9 mouse cellular contexts compared by ENCODE assay signal in the genomic region with DNA sequence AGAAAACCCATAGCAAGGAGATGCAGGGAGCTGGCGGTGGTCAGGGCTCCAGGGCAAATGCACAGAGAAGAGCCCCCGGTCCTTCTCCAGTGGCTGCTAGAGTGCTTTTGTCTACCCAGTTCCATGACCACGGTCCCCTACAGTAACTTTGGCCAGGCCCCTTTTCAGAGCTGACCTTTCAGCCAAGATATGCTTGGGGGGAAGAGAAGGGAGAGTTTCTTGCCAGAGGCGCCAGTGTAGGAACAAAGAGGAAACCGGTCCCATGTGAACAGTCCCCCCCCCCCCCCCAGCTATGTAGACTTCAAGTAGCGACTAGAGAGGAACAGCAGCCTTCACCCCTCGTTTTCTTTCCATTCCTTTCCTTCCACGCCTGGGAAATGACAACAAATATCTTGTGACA. TPM values are rescaled to one million over a fixed set of nuclear protein-coding genes. Genes with fewer than 3 reads are reported as not detected.
DNase-seq lines count a peak whose midpoint lies in the region; ATAC-seq and TF ChIP-seq lines count a peak whose summit lies in the region.
"Had no signal": no experiment of that assay in that cellular context is flagged by ENCODE, and none has a peak within 500 bp of the region (broad histone marks: within the 10 kb centered on the region; RNA-seq: fewer than 3 reads in every experiment).

No protein-coding gene starts in this region.

- DNase-seq in kidney, adult 18-20 months = no peak
- DNase-seq in forebrain, postnatal 0 days = no peak
- peak; percentile 11 for DNase-seq in kidney, postnatal 14 days
- DNase-seq in adrenal gland, postnatal 4 days (ENCODE audit: low spot score in 2 of 2) = no peak
- DNase-seq in ovary, postnatal 10 days (ENCODE audit: low spot score) = no peak
- no peak for DNase-seq in cerebellum, adult 9-11 months
- DNase-seq: cerebellum, adult 11-12 months had no signal

- peak overlapping the region; percentile 59 for H3K4me3 ChIP-seq in kidney, embryonic 14.5 days (ENCODE audit: low read length)
- peak overlapping the region; percentile 55; the same call in 1 of the 2 replicates for H3K4me3 ChIP-seq in forebrain, postnatal 0 days (ENCODE audit: low read depth, low read length)
- peak overlapping the region; percentile 64; the same call in 1 of the 2 replicates for H3K4me3 ChIP-seq in neural tube, embryonic 14.5 days (ENCODE audit: low read depth, low read length)

- H3K27me3 ChIP-seq in kidney, embryonic 14.5 days (ENCODE audit: control insufficient read depth, insufficient read depth, low read length) = peaks cover 29% of the 10 kb centered on the region; the same call in 1 of the 2 replicates
- peaks cover 55% of the 10 kb centered on the region for H3K27me3 ChIP-seq in forebrain, postnatal 0 days (ENCODE audit: insufficient read depth, low read length)
- H3K27me3 ChIP-seq in neural tube, embryonic 14.5 days (ENCODE audit: control insufficient read depth, insufficient read depth, low read length) = peaks cover 24% of the 10 kb centered on the region

- no peak overlapping the region for H3K27ac ChIP-seq in kidney, embryonic 14.5 days (ENCODE audit: low read depth, low read length)
- H3K27ac ChIP-seq in forebrain, postnatal 0 days (ENCODE audit: low read depth, low read length) = no peak overlapping the region
- no peak overlapping the region for H3K27ac ChIP-seq in neural tube, embryonic 14.5 days (ENCODE audit: low read depth, low read length)

- peak overlapping the region; percentile 92 for H3K4me2 ChIP-seq in kidney, embryonic 14.5 days (replicated peaks; ENCODE audit: low read depth, low read length)
- H3K4me2 ChIP-seq in forebrain, postnatal 0 days (ENCODE audit: low read depth) = peak overlapping the region; percentile 100
- peak overlapping the region; percentile 99 for H3K4me2 ChIP-seq in neural tube, embryonic 14.5 days (ENCODE audit: low read depth, low read length)

- H3K9ac ChIP-seq in kidney, embryonic 14.5 days (ENCODE audit: low read depth, low read length) = no peak overlapping the region; the same call in 1 of the 2 replicates
- no peak overlapping the region for H3K9ac ChIP-seq in forebrain, postnatal 0 days
- no peak overlapping the region for H3K9ac ChIP-seq in neural tube, embryonic 14.5 days (replicated peaks; ENCODE audit: low read depth, low read length)

- TF ChIP-seq CTCF in forebrain, postnatal 0 days (IDR thresholded peaks at IDR 0.05; ENCODE audit: low read depth) = no peak

- H3K36me3 ChIP-seq in kidney, embryonic 14.5 days (ENCODE audit: control insufficient read depth, insufficient read depth, low read length) = no peaks in the 10 kb centered on the region
- H3K36me3 ChIP-seq in forebrain, postnatal 0 days (ENCODE audit: insufficient read depth) = no peaks in the 10 kb centered on the region
- no peaks in the 10 kb centered on the region for H3K36me3 ChIP-seq in neural tube, embryonic 14.5 days (ENCODE audit: control insufficient read depth, insufficient read depth, low read length)

- 9% methylated on average over 8 of the region's 8 CpGs for WGBS in kidney, embryonic 14.5 days
- WGBS in forebrain, postnatal 0 days = 9% methylated on average over 8 of the region's 8 CpGs
- WGBS in neural tube, embryonic 14.5 days = 12% methylated on average over 8 of the region's 8 CpGs

- ATAC-seq in kidney, embryonic 14.5 days (ENCODE audit: low FRiP score, low TSS enrichment) = no peak
- ATAC-seq in forebrain, postnatal 0 days = no peak
- ATAC-seq in neural tube, embryonic 14.5 days (ENCODE audit: low read depth) = no peak

- H3K4me1 ChIP-seq in kidney, embryonic 14.5 days (ENCODE audit: control insufficient read depth, insufficient read depth, low read length) = no peaks in the 10 kb centered on the region
- H3K4me1 ChIP-seq in forebrain, postnatal 0 days (ENCODE audit: insufficient read depth) = peaks cover 6% of the 10 kb centered on the region; the same call in 1 of the 2 replicates
- peaks cover 9% of the 10 kb centered on the region for H3K4me1 ChIP-seq in neural tube, embryonic 14.5 days (ENCODE audit: control insufficient read depth, insufficient read depth, low read length)

- 0 out of 2 replicates have a peak, but pooled peaks cover 4% of the 10 kb centered on the region for H3K9me3 ChIP-seq in kidney, embryonic 14.5 days (ENCODE audit: control insufficient read depth, low read length)
- H3K9me3 ChIP-seq in forebrain, postnatal 0 days (ENCODE audit: low read length) = no peaks in the 10 kb centered on the region
- H3K9me3 ChIP-seq in neural tube, embryonic 14.5 days (ENCODE audit: control insufficient read depth, low read length) = no peaks in the 10 kb centered on the region

RNA-seq across cellular contexts. Expression of a gene that starts 0.8 kb away (rescaled TPM):
- 18.4 and 39.5 TPM in 2 replicates for polyA plus RNA-seq in kidney, embryonic 14.5 days (2014; fragmentation: Nextera tagmentation; extraction: Ambion mirVana)
- total RNA-seq in forebrain, postnatal 0 days (2014; rRNA removed) = 16.9 and 23.4 TPM in 2 replicates
- polyA plus RNA-seq in forebrain, postnatal 0 days (2015; fragmentation: Nextera tagmentation; extraction: Ambion mirVana) = 8.1 and 12.6 TPM in 2 replicates
- 12.0 and 28.5 TPM in 2 replicates for polyA plus RNA-seq in neural tube, embryonic 14.5 days (2014; fragmentation: Nextera tagmentation; extraction: Ambion mirVana)
- 10 to 100 TPM; 77.4 to 79.2 TPM for total RNA-seq in adrenal gland, postnatal 4 days (2021)
